Mouse (Mus musculus): ENCODE results near the gene Pou2f3. TPM values are rescaled to one million over a fixed set of nuclear protein-coding genes. Genes with fewer than 3 reads are reported as not detected.
A peak's percentile ranks its signal among the peaks of the same experiment; 100 is the strongest.

The Pou2f3 gene
- polyA plus RNA-seq, 1 experiment from 2014 or later: not detected

- ATAC-seq (ENCODE audit: low FRiP score) (no peak), DNase-seq (ENCODE audit: low spot score) (no peak)
- Histone ChIP-seq H3K27me3 (ENCODE audit: control insufficient read depth, insufficient read depth, low read length) (no peaks in the 10 kb centered on the region), H3K27ac (no peak overlapping the region), H3K4me2 (replicated peaks) (peak overlapping the region; percentile 96), H3K9ac (peak overlapping the region; percentile 89), H3K36me3 (replicated peaks; ENCODE audit: control insufficient read depth, insufficient read depth) (0 out of 2 replicates have a peak, but pooled peaks cover under 1% of the 10 kb centered on the region), H3K4me1 (replicated peaks; ENCODE audit: control insufficient read depth, insufficient read depth, low read length) (peaks cover 29% of the 10 kb centered on the region), H3K9me3 (ENCODE audit: control insufficient read depth, low read length) (no peaks in the 10 kb centered on the region), H3K4me3 (replicated peaks; ENCODE audit: low read length) (peak overlapping the region; percentile 87)
- WGBS: 38% methylated on average over 4 of the region's 4 CpGs
Measured at GRCm38 (mm10) chr9:43103675-43104299, 106.4 kb downstream of the Pou2f3 start.

GRCm38 (mm10) chr9:43102931-43103330 is 107.2 kb downstream of the Pou2f3 start:
- H3K4me1 ChIP-seq (replicated peaks; ENCODE audit: control insufficient read depth, insufficient read depth, low read length): peaks cover 29% of the 10 kb centered on the region
- no peak for DNase-seq (ENCODE audit: low spot score)
- no peaks in the 10 kb centered on the region for H3K9me3 ChIP-seq (ENCODE audit: control insufficient read depth, low read length)
- no peaks in the 10 kb centered on the region for H3K36me3 ChIP-seq (replicated peaks; ENCODE audit: control insufficient read depth, insufficient read depth)
- H3K9ac ChIP-seq: 0 out of 2 replicates have a peak overlapping the region, but pooled peaks have one; percentile 89
- 94% methylated on average over 2 of the region's 2 CpGs for WGBS
- H3K27ac ChIP-seq: no peak overlapping the region
- H3K27me3 ChIP-seq (ENCODE audit: control insufficient read depth, insufficient read depth, low read length): no peaks in the 10 kb centered on the region
- peak overlapping the region; percentile 14; the same call in 1 of the 2 replicates for H3K4me3 ChIP-seq (replicated peaks; ENCODE audit: low read length)
- no peak for ATAC-seq (ENCODE audit: low FRiP score)
- peak overlapping the region; percentile 96 for H3K4me2 ChIP-seq (replicated peaks)

GRCm38 (mm10) chr9:43101936-43102595 is 108.1 kb downstream of the Pou2f3 start:
- no peak for ATAC-seq (ENCODE audit: low FRiP score)
- 70% methylated on average over 8 of the region's 8 CpGs for WGBS

GRCm38 (mm10) chr9:43098922-43099321 is 111.2 kb downstream of the Pou2f3 start:
- WGBS: 52% methylated on average over 4 of the region's 4 CpGs
- ATAC-seq (ENCODE audit: low FRiP score): no peak

More at GRCm38 (mm10) chr9:43101936-43102595, 108.1 kb downstream of the Pou2f3 start:
- no peak overlapping the region for H3K27ac ChIP-seq
- H3K27me3 ChIP-seq (ENCODE audit: control insufficient read depth, insufficient read depth, low read length): no peaks in the 10 kb centered on the region
- H3K4me3 ChIP-seq (replicated peaks; ENCODE audit: low read length): no peak overlapping the region
- H3K9me3 ChIP-seq (ENCODE audit: control insufficient read depth, low read length): no peaks in the 10 kb centered on the region
- no peak overlapping the region for H3K9ac ChIP-seq
- no peak for DNase-seq (ENCODE audit: low spot score)
- peak overlapping the region; percentile 96; the same call in 1 of the 2 replicates for H3K4me2 ChIP-seq (replicated peaks)
- peaks cover 29% of the 10 kb centered on the region for H3K4me1 ChIP-seq (replicated peaks; ENCODE audit: control insufficient read depth, insufficient read depth, low read length)
- H3K36me3 ChIP-seq (replicated peaks; ENCODE audit: control insufficient read depth, insufficient read depth): no peaks in the 10 kb centered on the region

GRCm38 (mm10) chr9:43097801-43098557 is 112.2 kb downstream of the Pou2f3 start:
- Histone ChIP-seq H3K4me1 (replicated peaks; ENCODE audit: control insufficient read depth, insufficient read depth, low read length) (peaks cover 11% of the 10 kb centered on the region), H3K27me3 (ENCODE audit: control insufficient read depth, insufficient read depth, low read length) (no peaks in the 10 kb centered on the region), H3K27ac (no peak overlapping the region), H3K4me2 (replicated peaks) (no peak overlapping the region), H3K9me3 (ENCODE audit: control insufficient read depth, low read length) (no peaks in the 10 kb centered on the region), H3K4me3 (replicated peaks; ENCODE audit: low read length) (no peak overlapping the region), H3K9ac (no peak overlapping the region), H3K36me3 (replicated peaks; ENCODE audit: control insufficient read depth, insufficient read depth) (no peaks in the 10 kb centered on the region)
- WGBS: 91% methylated on average over 3 of the region's 3 CpGs
- DNase-seq (ENCODE audit: low spot score) (no peak), ATAC-seq (ENCODE audit: low FRiP score) (no peak)

More at GRCm38 (mm10) chr9:43098922-43099321, 111.2 kb downstream of the Pou2f3 start:
- Histone ChIP-seq H3K9me3 (ENCODE audit: control insufficient read depth, low read length) (no peaks in the 10 kb centered on the region), H3K36me3 (replicated peaks; ENCODE audit: control insufficient read depth, insufficient read depth) (no peaks in the 10 kb centered on the region), H3K27me3 (ENCODE audit: control insufficient read depth, insufficient read depth, low read length) (no peaks in the 10 kb centered on the region), H3K4me1 (replicated peaks; ENCODE audit: control insufficient read depth, insufficient read depth, low read length) (peaks cover 21% of the 10 kb centered on the region), H3K27ac (no peak overlapping the region), H3K4me3 (replicated peaks; ENCODE audit: low read length) (no peak overlapping the region), H3K4me2 (replicated peaks) (no peak overlapping the region), H3K9ac (no peak overlapping the region)
- no peak for DNase-seq (ENCODE audit: low spot score)

GRCm38 (mm10) chr9:43096337-43096736 is 113.8 kb downstream of the Pou2f3 start:
- no peak overlapping the region for H3K9ac ChIP-seq
- no peak overlapping the region for H3K27ac ChIP-seq
- ATAC-seq (ENCODE audit: low FRiP score): no peak
- no peak overlapping the region for H3K4me3 ChIP-seq (replicated peaks; ENCODE audit: low read length)
- H3K27me3 ChIP-seq (ENCODE audit: control insufficient read depth, insufficient read depth, low read length): no peaks in the 10 kb centered on the region
- 0 out of 2 replicates have a peak, but pooled peaks cover 5% of the 10 kb centered on the region for H3K4me1 ChIP-seq (replicated peaks; ENCODE audit: control insufficient read depth, insufficient read depth, low read length)
- H3K9me3 ChIP-seq (ENCODE audit: control insufficient read depth, low read length): no peaks in the 10 kb centered on the region
- H3K4me2 ChIP-seq (replicated peaks): no peak overlapping the region
- no peak for DNase-seq (ENCODE audit: low spot score)
- no peaks in the 10 kb centered on the region for H3K36me3 ChIP-seq (replicated peaks; ENCODE audit: control insufficient read depth, insufficient read depth)

GRCm38 (mm10) chr9:43094828-43095227 is 115.3 kb downstream of the Pou2f3 start:
- H3K9ac ChIP-seq: no peak overlapping the region
- H3K27me3 ChIP-seq (ENCODE audit: control insufficient read depth, insufficient read depth, low read length): no peaks in the 10 kb centered on the region
- no peaks in the 10 kb centered on the region for H3K36me3 ChIP-seq (replicated peaks; ENCODE audit: control insufficient read depth, insufficient read depth)
- no peak for DNase-seq (ENCODE audit: low spot score)
- H3K4me3 ChIP-seq (replicated peaks; ENCODE audit: low read length): no peak overlapping the region
- H3K4me2 ChIP-seq (replicated peaks): no peak overlapping the region
- 84% methylated on average over 4 of the region's 4 CpGs for WGBS
- H3K27ac ChIP-seq: no peak overlapping the region
- H3K9me3 ChIP-seq (ENCODE audit: control insufficient read depth, low read length): no peaks in the 10 kb centered on the region
- no peak for ATAC-seq (ENCODE audit: low FRiP score)
- 0 out of 2 replicates have a peak, but pooled peaks cover 1% of the 10 kb centered on the region for H3K4me1 ChIP-seq (replicated peaks; ENCODE audit: control insufficient read depth, insufficient read depth, low read length)

- Histone ChIP-seq H3K4me2 (replicated peaks) (no peak overlapping the region), H3K36me3 (replicated peaks; ENCODE audit: control insufficient read depth, insufficient read depth) (no peaks in the 10 kb centered on the region), H3K27me3 (ENCODE audit: control insufficient read depth, insufficient read depth, low read length) (no peaks in the 10 kb centered on the region), H3K27ac (no peak overlapping the region), H3K9ac (no peak overlapping the region), H3K9me3 (ENCODE audit: control insufficient read depth, low read length) (no peaks in the 10 kb centered on the region), H3K4me1 (replicated peaks; ENCODE audit: control insufficient read depth, insufficient read depth, low read length) (no peaks in the 10 kb centered on the region), H3K4me3 (replicated peaks; ENCODE audit: low read length) (no peak overlapping the region)
- DNase-seq (ENCODE audit: low spot score): no peak
- no peak for ATAC-seq (ENCODE audit: low FRiP score)
- 75% methylated on average over 3 of the region's 3 CpGs for WGBS
Measured at GRCm38 (mm10) chr9:43093803-43094202, 116.4 kb downstream of the Pou2f3 start.

- Histone ChIP-seq H3K27me3 (ENCODE audit: control insufficient read depth, insufficient read depth, low read length) (no peaks in the 10 kb centered on the region), H3K36me3 (replicated peaks; ENCODE audit: control insufficient read depth, insufficient read depth) (no peaks in the 10 kb centered on the region), H3K4me1 (replicated peaks; ENCODE audit: control insufficient read depth, insufficient read depth, low read length) (no peaks in the 10 kb centered on the region), H3K4me3 (replicated peaks; ENCODE audit: low read length) (no peak overlapping the region), H3K9me3 (ENCODE audit: control insufficient read depth, low read length) (no peaks in the 10 kb centered on the region), H3K27ac (no peak overlapping the region), H3K4me2 (replicated peaks) (no peak overlapping the region), H3K9ac (no peak overlapping the region)
- DNase-seq (ENCODE audit: low spot score): no peak
- 95% methylated on average over 1 of the region's 1 CpGs for WGBS
- ATAC-seq (ENCODE audit: low FRiP score): no peak
Measured at GRCm38 (mm10) chr9:43085686-43086285, 124.4 kb downstream of the Pou2f3 start.

All from hindbrain, embryonic 14.5 days (tissue).